Mouse (Mus musculus) mesoderm, embryonic 11.5 days (tissue): ENCODE measurements at regions not wholly inside any gene's neighbourhood (a gene's known extent, or its start where the extent isn't known, plus 50 kb on each side); places are given as distances from the start of the nearest gene placed in this dataset.

ENCODE experiments used
- DNase-seq: peaks from one replicate; pipeline ENCODE4 v3.0.0-alpha.2; 2012; ENCODE audit warnings: low read depth, low spot score

DNA sequence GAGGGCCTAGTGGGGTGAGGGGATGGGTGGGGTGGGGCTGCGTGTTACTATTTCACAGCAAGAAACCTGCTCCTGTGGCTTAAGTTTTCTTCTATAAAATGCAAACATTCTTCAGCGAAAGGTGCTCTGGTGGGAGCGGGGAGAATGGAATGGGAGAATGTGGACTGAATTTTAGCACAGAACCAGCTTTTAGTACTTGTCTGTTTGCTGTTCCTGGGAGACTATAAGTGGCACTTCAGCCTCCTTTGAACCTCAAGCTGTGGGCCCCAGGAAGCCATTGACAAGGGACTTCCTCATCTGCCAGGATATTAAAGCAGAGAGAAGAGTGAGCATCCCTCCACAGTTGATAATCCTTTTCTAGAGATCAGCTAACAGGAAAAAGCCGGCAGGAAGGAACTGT is 580.2 kb downstream of the Zfp706 start:
- DNase-seq: no peak

DNA sequence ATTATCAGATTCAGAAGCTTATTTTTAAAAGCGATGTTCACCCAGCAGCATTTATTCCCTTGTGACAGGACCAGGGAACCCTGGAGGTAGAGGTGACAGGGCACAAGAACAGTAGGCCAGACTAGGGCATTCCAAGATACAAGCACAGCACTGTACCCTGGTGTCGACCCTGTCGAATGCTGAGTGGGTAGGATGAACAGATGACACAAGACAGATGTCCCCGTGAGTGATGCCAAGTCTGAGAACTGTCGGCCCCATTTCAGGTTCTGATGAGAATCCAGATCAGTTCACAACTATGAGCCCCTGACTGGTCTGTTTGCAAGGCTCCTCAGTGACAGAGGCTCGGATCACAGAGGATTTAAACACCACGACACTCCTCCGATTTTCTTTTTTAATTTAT is 581.7 kb downstream of the Zfp706 start:
- DNase-seq: no peak

DNA sequence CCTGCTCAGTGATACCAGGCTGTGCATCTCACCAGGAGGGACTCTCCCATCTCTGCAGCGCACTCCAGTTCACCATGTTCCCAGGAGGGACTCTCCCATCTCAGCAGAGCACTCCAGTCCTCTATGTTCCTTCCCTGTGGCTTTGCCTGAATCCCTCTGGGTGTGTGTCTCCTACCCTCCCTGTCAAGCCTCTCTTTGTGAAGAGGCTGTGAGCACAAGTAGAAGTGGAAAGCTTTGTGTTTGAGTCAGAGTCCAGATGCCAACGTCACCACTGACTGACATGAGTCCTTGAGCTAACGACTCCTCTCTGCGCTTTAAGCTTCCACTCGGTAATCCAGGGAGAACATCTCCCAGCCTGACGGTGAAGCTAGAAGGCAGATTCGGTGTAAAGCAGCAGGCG is 583.5 kb downstream of the Zfp706 start:
- DNase-seq: no peak

DNA sequence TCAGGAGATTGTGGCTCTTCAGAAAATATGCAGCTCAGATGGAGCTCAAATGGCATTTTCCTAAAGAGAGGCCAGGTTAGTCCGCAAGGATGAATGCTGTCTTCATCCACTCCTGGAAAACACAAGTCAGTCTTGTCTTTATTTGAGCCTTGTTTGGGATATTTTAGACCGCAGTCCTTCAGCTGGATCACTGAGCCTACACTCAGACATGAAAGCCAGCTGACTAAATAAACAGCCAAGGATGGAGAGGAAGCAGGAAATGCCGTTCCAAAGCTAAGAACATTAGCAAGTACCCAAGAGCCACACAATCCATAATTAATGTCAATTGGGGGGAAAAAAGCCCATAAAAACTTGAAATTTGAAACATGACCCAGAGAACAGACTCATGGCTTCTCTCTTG is 584.8 kb downstream of the Zfp706 start:
- no peak for DNase-seq

DNA sequence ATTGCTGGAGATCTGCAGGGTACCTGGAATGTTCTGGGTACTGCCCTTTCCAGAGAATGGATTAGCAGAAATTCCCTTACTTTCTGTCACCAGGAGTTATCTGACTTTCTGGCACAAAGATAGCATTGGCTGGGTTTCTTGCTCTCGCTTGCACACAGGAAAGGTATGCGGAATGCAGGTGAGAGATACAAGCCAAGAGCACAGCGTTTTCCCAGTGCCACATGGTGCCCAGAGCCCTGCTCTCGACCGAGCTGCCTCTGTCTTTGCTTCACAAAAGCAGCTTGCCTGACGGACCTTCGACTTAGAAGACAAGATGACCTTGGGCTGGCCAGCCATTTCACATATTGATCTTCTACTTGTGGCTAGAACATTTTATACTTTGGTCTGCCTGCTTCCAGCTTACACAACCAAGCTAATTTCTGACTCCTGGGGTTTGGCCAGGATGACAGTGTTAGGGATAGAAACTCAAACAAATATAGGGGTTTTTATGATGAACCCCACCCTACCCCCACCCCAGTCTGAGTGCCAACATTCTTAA is 587.6 kb downstream of the Zfp706 start:
- DNase-seq: no peak

DNA sequence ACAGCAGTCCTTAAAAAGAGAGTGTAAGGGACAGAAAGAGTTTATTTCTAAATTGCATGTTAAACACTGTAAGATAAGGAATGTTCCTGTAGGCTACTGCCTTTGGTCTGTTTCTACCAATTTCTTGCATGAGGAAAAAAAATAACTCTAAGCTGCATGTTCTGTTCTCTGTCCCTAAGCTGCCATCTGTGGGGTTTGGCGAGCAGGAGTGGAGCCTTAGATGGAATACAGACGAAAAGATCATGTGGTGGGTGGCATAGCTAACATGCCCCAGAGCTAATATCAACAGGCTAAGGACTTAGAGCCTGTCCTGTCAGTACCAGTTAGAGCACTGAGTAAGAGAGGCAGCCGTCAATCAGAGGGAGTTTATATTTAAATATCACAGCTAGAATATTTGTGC is 590.1 kb downstream of the Zfp706 start:
- no peak for DNase-seq

DNA sequence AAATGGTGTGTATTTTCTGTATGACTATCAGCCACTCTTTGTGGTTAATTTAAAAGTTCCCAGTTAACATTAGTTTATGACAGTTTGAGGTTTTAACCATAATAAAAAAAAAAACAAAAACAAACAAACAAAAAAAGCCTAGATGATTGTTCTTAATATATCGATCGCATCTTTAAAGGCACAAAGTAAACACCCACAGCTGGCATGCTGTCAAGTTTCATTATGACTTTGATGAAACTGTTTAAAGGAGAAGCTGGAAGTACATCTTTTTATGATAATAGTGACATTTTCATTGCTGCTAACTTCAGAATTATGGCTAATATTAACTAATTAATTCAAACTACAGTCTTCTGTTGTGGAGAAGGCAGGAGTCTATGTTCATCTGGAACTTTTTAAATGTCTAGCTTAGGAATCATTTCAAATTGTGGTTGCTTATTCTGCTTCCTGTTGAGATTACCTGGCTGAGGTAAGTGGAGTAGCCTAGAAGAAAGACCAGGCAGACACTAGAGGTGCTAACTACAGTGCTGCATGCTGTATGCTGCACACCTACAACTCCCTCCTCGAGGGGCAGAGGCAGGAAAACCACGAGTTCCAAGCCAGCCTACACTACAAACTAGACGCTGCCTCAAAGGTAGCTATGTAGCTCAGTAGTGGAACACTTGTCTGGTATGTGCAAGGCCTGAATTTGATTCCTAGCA is 591.9 kb downstream of the Zfp706 start:
- DNase-seq: no peak

DNA sequence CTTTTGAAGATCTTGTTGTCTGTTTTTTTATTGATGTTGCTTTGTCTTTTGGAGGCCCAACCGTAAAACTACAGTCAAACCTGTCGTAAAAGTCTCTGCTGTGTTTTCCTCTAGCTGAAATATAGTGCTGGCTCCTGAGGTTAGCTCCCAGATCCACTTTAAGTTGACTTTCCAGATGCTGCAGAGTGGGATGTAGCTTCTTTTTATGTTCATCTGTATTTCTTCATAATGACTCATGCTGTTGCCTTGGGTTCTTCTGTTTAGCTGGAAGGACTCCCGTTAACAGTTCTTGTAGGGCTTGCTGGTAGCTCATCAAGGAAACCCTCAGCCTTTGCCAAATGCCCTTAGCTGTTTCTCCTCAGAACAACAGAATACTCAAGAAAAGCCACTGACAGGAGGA is 595.6 kb downstream of the Zfp706 start:
- no peak for DNase-seq

DNA sequence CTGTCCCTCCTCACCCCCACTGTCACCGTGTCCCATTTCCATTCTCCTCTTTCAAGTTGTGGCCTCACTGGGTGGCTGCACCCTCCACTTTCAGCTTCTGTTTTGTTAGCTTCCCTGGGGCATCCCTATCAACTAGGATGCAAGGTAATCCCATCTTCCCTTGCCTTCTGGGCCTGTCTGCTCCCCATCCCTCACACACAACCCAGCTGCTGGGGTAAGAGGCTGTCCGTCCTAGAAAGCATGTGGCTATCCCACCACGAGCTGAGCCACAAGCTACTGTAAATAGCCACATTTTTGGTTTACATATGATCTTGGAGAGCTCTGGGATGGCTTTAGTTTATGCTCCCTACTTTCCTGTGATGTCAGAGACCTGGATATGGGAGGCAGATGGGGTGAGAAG is 602.1 kb downstream of the Zfp706 start:
- no peak for DNase-seq

DNA sequence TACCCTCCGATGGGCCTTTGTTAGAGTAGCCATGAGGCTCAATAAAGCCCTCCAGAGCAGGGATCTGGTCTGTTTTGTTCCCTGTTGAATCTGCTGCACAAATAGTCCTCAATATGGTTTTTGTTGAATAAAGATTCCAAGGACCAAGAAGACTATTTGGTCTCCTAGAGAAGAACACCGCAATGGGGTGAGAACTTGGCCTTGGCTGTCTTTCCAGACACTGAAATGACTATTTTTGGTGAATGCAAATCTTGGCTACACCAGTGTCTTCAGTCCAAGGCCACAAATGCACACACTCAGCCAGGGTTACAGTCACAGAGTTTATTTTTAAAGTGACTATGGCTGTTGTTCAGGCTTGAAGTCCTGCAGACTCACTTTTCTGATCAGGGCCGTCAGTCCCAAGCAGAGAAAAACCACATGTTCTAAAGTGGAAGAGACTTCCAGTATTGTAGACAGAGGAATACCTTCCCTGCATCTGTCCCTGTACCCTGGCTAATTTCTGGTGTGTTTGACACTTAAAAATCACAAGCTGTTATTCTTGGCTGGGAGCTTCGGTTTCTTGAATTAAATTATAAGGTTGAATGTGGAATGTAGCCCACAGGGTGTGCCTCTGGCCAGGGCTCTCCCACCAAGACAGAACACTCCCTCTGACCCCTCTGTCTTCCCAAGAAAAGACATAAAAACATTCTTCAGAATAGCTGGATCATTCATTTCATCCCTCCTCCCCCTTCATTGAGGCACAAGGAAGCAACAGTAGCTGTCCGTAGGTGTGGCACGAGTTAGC is 604.0 kb downstream of the Zfp706 start:
- DNase-seq: no peak

DNA sequence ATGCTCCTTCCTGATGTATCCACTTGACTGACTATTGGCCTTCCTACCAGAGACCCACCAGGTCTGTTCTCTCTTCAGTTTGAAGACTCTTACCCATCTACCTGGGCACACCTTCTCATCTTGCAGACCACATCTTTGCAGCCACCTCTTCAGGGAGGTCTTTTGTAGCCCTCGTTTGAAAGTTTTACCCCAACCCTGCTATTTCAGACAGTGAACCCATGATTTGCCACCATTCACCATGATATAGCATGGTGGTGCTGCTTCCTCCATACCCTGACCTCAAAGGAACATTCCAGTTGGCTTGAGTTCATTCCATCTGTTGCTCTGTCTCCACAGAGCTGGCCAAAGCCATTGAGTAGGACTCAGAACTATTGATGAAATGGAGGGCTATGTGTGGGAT is 605.5 kb downstream of the Zfp706 start:
- no peak for DNase-seq

DNA sequence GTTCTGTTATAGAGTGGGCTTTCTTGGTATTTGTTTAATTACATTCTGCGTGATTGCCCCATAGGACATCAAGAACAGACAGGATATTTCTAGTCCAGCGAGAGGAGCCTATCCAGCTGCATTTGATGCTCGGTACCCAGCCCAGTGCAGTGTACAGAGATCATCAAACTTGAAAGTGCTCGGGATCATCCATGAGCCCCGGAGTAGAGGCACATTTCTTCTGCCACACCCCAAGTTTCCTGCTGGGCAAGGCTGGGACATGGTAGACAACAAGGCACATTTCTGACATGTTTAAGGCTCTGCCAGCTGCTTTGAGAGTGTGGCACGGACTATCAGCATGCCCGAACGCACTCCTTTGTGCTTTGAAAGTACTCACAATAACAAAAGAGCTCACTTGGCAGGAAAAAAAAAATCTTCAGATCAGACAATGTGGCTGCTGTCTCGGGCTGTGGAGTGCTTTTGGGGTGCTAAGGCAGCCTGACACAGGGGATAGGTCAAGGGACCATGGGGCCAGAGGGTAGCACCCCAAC is 607.2 kb downstream of the Zfp706 start:
- DNase-seq: no peak

DNA sequence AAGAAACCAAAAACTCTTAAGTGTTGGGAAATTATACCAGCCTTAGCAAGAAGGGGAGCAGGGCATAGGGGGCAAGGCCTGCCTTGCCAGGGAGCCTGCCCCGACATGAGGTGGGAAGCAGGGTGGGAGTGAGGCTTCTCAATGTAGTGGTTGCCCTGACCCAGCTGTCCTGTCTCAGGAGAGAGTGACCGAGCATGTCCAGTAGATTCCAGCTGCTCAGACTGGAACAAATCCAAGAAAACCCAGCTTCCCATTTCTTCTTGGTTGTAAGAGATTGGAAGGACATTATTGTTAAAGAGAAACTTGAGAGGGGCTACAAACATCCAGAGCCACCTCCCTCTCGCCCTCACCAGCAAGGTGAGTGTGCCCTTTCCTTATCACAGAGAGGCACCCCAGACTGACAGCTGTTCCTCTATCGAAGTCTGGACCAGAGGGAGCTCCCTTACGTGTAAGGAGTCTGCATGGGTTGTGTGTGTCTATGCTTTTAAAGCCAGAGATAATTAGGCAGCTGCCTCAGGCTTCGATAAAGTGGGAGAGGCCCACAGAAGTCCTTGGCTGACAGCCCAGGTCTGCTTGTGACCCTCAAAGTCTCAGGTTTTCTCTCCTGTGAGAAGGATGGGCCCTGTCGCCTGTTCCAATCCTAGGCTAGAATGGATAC is 608.1 kb downstream of the Zfp706 start:
- DNase-seq: no peak

DNA sequence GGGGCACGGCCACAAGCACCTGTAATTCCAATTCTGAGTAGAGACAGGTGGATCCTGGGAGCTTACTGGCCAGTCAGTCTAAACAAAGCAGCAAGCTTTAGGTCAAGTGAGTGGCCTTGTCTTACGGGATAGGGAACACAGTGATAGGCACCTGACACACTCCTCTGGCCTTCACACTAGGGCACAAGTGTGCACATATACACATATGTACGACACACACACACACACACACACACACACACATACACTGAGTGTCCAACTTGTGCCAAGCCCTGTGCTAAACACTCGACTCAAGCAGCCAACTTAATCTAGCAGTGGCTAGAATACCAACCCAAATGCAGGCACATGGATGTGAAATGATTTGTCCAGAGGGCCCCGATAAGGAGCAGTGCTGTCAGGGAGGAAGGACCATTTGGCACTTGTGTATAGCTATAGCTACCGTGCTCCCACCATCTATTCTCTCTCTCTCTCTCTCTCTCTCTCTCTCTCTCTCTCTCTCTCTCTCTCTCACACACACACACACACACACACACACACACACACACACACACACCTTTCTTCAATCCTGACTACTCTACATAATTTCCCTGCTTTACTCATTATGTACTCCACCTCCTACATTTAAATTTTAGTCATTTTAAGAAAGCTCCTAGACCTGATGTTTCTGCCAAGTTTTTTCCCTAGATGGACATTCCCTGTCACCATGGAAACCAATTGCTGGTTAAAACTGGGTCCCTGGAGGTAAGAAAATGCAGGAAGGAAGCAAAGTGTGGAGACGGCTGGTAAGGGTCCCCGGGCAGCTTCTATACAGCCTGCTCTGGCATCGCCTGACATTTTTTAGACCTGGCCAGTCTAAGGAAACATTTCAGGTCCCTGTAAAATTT is 609.2 kb downstream of the Zfp706 start:
- DNase-seq: no peak

DNA sequence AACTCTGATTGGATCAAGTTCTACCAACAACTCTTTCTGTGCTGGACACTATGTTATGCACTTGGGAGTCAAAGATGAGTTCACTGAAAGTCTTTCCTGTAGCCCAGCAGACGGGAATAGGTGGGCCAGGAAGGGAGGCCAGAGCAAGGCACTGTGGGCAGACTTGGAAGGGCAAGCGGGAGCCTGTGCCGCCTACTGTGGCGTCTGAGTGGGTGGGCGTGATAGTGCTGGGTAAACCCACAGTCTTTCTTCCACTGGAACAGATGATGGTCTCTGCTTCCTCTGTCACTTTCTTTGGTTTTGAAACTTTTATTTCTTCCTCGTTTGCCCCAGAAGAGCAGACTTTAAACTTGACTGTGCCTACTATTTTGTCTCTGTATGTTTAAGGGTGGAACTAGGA is 610.8 kb downstream of the Zfp706 start:
- no peak for DNase-seq

DNA sequence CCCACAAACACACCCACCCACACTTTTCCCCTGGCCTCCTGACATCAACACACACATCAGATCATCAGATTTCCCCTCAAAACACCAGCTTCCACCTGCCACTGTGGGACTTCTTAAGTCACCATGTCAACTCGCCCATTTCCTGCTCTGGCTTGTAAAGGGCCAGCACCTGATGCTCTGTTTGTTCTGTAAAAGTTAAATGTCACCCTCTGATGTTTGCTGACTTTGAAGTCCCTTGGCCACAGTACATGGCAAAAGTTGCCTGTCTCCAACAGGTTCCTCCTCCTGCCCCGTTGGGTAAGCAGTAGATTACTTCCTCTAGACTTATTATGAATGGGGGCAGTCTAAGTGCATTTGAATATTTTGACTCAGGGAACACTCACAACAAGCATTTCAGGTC is 611.3 kb downstream of the Zfp706 start:
- DNase-seq: no peak

DNA sequence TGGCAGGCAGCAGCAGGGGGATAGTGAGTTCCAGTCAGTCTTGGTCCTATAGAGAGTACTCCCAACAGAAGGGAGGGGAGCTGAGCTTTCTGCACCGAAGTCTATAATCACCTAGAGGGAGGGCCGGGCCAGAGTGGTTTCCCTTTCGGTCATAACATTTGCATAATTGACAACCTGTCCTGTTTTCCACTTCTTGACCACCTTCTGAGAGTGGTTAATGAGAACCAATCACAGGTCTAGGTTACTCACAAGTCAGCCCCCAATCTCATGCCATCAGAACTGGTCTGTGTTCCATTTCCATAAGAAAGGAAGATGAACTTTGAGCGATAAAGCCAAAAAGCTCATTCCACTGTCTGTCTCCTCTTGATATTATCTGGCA is 611.9 kb downstream of the Zfp706 start:
- no peak for DNase-seq

DNA sequence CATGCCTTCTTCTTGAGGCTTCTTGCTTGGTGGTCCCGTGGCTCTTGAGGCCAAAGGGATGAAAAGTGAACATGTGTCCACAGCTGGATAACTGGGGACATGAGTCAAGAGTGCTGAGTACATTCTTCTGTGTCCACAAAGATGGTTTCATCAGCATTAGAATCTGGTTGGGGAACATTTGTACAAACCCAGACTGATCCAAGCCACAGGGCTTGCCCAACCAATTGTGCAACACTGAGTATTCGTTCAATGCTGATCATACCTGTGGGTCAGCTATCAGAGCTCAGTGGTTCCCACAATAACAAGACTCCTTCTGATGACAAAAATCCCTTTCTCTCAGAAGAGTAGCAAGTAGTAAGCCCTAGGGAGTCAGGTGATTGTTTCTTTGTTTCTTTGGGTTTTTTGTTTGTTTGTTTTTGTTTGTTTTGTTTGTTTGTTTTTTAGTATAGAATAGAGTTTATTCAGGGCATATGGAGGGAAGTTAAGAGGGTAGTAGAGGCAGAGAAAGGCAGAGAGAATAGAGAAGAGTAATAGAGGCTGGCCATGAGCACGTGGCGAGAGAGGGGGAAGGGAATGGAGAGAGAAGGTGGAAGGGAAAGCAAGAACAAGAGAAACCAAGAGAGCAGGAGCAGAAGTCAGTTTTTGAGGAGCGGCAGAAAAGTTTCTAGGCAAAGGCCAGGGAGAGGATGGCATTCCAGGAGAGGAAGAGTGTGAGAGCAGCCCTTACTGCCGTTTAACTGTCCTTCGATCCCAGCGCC is 612.5 kb downstream of the Zfp706 start:
- DNase-seq: no peak

DNA sequence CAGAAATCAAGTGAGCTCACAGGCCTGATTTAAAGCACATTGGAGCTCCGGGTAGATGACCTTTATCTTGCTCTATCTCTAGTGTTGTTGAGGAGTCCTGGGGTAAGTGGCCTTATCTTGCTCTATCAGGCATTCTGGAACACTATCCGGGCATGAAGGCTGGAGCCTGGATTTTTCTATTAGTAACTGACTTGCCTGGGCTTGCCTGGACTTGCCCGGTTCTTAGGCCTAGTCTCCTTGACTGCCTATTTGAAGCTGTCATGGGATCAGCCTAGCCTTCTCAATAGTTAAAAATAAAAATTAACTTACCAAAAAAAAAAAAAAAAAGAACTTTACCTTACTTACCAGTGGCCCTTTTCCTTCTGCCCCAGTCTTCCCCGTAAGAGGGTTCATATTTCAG is 617.8 kb downstream of the Zfp706 start:
- no peak for DNase-seq

DNA sequence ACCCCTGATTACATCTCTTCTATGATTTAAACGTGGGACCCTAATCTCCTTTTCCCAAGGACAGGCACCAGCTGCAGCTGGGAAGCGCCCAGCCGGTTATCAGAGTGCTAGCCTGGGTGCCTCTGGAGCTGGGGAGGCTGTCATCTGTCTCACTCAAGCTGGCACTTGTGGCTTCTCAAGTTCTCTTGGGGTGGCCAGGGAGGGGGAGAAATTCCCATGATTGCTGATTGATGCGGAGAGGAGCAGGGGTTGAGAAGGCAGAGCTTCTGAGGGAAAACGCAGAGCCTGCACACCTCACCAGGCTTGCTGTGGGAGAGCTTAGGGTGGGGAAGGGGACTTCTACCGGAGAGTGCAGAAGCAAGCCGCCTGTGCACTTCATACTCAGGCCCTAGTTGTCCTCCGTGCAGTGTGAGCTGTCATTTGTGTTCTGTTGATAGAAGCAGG is 626.3 kb downstream of the Zfp706 start:
- DNase-seq: peak; percentile 19
